Mouse (Mus musculus) thymus, postnatal 14 days (tissue): Measurements from ENCODE around the gene Pgm2l1.
A peak's percentile ranks its signal among the peaks of the same experiment; 100 is the strongest.

Source experiments
- DNase-seq: peaks from one replicate; pipeline ENCODE4 v3.0.0; 2021

Gene Pgm2l1

GRCm38 (mm10) chr7:100298861-100299510, 71.8 kb downstream of the Pgm2l1 start:
- DNase-seq = no peak

DNA sequence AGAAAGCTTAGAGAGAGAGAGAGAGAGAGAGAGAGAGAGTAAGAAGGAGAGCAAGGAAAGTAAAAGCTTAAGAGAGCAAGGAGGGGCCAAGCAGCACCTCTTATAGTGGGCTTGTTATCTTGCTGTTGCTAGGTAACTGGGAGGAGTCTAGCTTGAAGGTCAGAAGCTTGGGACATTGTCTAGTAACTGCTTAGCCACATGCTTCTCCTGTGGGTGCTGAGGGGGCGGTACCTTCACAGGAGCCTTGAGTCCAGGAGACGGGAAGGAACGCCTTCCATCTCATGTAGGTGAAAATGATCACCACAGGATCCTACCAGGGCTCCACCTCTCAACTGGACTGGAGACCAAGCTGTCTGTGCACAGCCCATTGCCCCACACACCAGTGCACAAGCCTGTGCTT, 74.2 kb downstream of the Pgm2l1 start:
- DNase-seq = no peak

DNA sequence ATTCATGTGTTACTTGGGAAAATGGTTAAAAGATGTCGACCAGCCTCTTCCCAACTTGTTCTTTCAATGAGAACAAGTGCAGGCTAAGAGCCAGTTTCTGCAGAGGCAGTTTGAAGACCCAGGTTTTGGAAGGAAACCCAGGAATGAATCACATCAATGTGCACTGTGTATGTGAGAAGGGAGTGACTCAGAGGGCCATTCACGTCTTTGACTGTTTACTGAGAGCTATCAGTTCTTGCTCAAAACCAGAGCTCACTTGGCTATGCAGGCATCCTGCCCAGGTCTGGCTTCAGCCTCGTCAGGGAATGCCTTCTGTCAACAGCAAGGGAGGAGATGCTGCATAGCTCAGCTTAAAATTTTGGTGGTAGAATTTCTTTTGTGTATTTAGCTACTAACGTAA, 75.1 kb downstream of the Pgm2l1 start:
- DNase-seq = no peak

- DNase-seq = no peak
Measured at GRCm38 (mm10) chr7:100305894-100306293, 78.7 kb downstream of the Pgm2l1 start.

DNA sequence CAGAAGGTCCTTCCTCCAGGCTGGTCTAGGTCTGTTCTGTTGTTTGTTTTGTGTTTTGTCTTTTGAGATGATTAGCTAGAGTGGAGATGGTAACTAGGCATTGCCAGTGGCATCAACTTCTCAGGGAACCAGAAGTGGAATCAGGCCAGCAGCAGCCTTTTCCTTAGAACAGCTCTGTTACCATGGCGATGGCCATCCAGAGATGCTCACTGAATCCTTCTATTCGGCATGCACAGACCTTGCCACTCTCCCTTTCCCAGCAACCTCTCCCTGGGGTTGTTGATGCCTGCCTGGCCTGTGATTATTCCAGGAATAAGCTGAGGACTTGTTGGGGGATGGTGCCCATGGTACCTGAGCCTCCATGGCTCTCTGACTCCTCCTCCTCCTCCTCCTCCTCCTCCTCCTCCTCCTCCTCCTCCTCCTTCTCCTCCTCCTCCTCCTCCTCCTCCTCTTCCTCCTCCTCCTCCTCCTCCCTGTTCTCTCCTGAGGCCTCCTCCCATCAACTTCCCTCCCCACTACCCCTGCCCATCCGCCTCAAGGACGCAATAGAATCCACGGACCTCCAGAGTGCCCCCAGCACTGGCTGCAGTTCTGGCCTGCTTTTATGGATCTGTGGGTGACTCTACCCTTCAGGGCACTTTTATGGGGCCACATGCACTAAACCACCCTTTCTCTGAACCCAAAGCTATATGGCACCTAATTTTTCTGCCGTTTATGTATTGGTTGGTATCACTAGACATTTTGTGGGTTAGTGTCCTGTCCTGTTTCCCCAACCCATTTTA, 80.9 kb downstream of the Pgm2l1 start:
- no peak for DNase-seq

DNA sequence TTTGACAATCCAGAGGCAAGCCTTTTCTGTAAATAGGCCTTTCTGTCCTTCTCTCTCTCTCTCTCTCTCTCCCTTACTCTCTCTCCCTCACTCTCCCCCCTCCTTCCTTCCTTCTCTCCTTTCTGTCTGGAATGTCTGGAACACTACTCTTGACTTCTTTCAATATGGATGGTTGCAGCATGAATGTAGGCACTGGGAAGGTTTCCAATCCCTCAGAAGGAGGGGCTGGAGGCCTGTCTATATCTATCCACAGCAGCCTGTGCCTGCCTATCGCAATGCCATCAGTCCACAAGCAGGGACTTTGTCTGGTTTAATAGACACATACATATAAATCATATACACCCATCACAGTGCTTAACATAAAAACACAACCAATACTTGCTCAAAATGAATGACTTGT, 82.0 kb downstream of the Pgm2l1 start:
- no peak for DNase-seq

DNA sequence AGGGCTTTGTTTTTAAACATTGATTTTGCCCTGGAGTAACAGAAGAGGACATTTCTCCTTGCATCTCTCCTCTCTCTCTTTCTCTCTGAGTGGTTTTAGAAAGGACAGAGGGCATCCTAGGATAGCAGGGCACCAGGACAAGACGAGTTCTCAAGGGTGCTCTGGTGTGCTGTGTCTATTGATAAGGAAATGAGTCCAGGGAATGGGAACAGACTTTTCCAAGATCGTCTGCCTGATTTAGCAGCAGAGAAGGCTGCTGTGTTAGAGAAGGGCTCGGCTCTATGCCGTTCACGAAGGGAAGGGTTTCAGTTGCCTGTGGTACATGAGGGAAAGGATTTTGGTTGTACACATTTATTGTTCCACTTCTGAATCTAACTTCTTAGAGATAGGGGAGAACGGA, 82.5 kb downstream of the Pgm2l1 start:
- no peak for DNase-seq

- peak; percentile 67 for DNase-seq
Measured at GRCm38 (mm10) chr7:100310290-100310689, 83.1 kb downstream of the Pgm2l1 start.

GRCm38 (mm10) chr7:100312716-100313115, 85.5 kb downstream of the Pgm2l1 start:
- no peak for DNase-seq

DNA sequence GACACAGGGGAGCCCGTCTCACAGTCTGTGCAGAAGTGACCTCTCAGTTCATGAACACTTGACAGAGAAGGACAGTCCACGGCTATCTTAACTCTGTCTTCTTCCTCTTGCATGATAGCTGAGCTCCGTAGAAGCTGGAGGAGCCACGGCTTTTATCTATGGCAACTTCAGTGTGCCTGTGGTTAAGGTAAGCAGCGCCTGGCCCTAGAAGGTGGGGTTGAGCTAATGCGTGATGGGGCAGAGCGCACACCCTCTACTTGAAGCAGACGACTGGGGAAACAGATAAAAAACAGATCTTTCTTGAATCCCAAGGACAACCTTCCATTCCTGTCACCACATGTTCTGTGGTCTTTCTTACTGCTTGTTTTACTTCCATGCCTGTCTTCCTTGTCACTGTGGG, 89.7 kb downstream of the Pgm2l1 start:
- no peak for DNase-seq

- DNase-seq = no peak
Measured at GRCm38 (mm10) chr7:100317534-100317933, 90.3 kb downstream of the Pgm2l1 start.

DNA sequence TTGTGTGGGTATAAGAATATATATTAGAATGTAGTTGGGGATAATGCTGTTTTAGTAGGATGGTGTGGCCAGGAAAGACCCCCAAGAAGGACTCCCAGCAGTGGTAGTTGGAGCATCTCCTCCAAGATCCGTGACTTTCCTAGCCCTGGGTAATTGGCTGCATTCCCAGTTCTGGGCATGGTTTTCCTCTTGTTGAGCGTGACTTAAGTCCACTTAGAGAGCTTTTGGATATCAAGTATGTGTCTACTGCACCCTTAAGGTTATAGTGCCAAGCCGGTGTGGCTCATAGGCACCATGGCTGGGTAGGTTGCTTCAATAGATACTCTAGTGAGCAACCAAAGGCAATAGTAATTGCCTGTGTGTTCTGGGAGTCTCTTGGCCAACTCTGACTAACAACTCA, 96.5 kb downstream of the Pgm2l1 start:
- no peak for DNase-seq

GRCm38 (mm10) chr7:100325482-100325881, 98.3 kb downstream of the Pgm2l1 start:
- DNase-seq = peak; percentile 23

GRCm38 (mm10) chr7:100327514-100327913, 100.3 kb downstream of the Pgm2l1 start:
- no peak for DNase-seq
